Comparison of ENCODE assay signal across 23 mouse cellular contexts in the genomic region with DNA sequence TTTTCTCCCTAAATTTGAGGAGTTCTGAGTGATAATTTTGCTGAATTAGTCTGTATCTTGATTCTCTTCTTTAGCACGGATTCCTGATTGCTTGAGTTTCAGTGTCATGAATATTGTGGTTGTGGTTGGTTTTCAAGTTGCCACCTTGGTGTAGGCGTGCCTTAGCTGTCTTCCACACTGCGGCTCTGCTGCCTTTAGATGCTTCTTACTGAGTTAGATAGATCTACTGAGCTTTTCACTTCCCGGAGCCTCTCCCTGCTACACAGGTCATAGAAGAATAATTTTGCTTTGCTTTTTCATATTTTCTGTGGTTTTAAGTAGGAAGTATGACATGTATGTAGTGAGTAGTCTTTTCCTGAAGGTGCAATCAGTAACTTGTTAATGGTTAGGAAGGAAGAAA. TPM values are rescaled to one million over a fixed set of nuclear protein-coding genes. Genes with fewer than 3 reads are reported as not detected.
DNase-seq lines count a peak whose midpoint lies in the region; ATAC-seq lines count a peak whose summit lies in the region.
"Had no signal": no experiment of that assay in that cellular context is flagged by ENCODE, and none has a peak within 500 bp of the region (broad histone marks: within the 10 kb centered on the region; RNA-seq: fewer than 3 reads in every experiment).

No protein-coding gene starts in this region.

- no peak for DNase-seq in frontal cortex, postnatal 10 days (ENCODE audit: low spot score in 2 of 2)
- peak; percentile 41 for DNase-seq in CD4-positive, CD25-positive, alpha-beta regulatory T cell, adult 2 months (ENCODE audit: low read depth, low spot score)
- DNase-seq in naive thymus-derived CD4-positive, alpha-beta T cell, adult 2 months (ENCODE audit: low read depth) = peak; percentile 46
- no peak for DNase-seq in neural tube, embryonic 10.5 days (ENCODE audit: extremely low spot score, low spot score)
- DNase-seq in right cerebral cortex, postnatal 36 days (ENCODE audit: low spot score in 2 of 2) = no peak
- no peak for DNase-seq in layer of hippocampus, postnatal 36 days
- DNase-seq: adrenal gland, adult 8-10 months; adrenal gland, postnatal 25 days; B cell, adult 2 months; cerebellum, adult 11-12 months; cerebellum, adult 8-10 months; cerebellum, postnatal 10 days; cerebellum, postnatal 36 days; embryo, embryonic 11 days; gastrocnemius, adult 2 months; gastrocnemius, postnatal 25 days; heart, adult 2 months had no signal

- ATAC-seq in frontal cortex, adult (ENCODE audit: low TSS enrichment) = peak; percentile 59; the same call in 1 of the 2 replicates
- peak; percentile 75 for ATAC-seq in activated CD4-positive, CD25-positive, alpha-beta regulatory T cell, adult 4 months
- ATAC-seq: forebrain, embryonic 15.5 days; hindbrain, embryonic 16.5 days; intestine, postnatal 0 days; Patski had no signal

RNA-seq across cellular contexts. Expression of gene Zzz3, which starts 47.5 kb away (rescaled TPM):
- 10 to 100 TPM; 22.2 to 29.7 TPM for polyA plus RNA-seq in activated CD4-positive, CD25-positive, alpha-beta regulatory T cell, adult 4 months (2017; shearing (Covaris generic))
- 10 to 100 TPM; 46.1 to 48.2 TPM for total RNA-seq in layer of hippocampus, postnatal 36 days (2021)

Comparison
In these comparisons a context has a peak if more than half of its experiments do, and no peak if none do; other contexts are left out.
1. DNase-seq: peak in CD4-positive, CD25-positive, alpha-beta regulatory T cell, adult 2 months (single experiment) and naive thymus-derived CD4-positive, alpha-beta T cell, adult 2 months (single experiment); none in frontal cortex, postnatal 10 days (0 of 2), neural tube, embryonic 10.5 days (single experiment), right cerebral cortex, postnatal 36 days (0 of 2) and layer of hippocampus, postnatal 36 days (0 of 2).